Mouse (Mus musculus): ENCODE data around the gene Nupr1. TPM values are rescaled to one million over a fixed set of nuclear protein-coding genes. Genes with fewer than 3 reads are reported as not detected.

Gene Nupr1
- polyA plus RNA-seq, 1 experiment = 36.4 TPM

DNA sequence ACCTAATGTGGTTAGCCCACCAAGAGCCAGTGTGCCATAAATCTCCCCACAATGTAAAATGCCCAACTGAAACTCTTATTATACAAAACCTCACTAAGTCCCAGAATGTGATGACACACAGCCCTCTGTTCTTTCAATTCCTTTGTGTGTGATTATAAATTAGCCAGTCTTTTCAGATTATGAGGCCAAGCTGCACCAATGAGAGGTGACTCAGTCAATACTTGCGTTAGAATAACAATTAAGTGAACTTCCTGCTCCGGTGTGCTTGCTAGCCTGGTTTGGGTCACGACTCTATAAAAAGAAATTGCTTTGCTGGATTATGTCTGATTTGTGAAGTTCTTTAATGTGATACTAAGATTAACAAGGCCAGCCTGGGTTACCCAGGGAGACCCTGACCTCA is 746 bp downstream of the Nupr1 start:
- H3K36me3 ChIP-seq (ENCODE audit: control insufficient read depth, insufficient read depth, low read length) = no peaks in the 10 kb centered on the region
- no peak for DNase-seq
- WGBS = 25% methylated on average over 3 of the region's 3 CpGs
- TF ChIP-seq CTCF (conservative IDR thresholded peaks at IDR 0.05; ENCODE audit: insufficient read depth, insufficient read length, low read depth, low read length) (no peak), POLR2A (IDR thresholded peaks at IDR 0.05; ENCODE audit: low read depth, low read length) (no peak)
- no peak overlapping the region for H3K4me3 ChIP-seq (ENCODE audit: insufficient read depth, low read depth, low read length)
- no peak overlapping the region for H3K27ac ChIP-seq (ENCODE audit: insufficient read depth, low read depth, low read length)
- no peaks in the 10 kb centered on the region for H3K4me1 ChIP-seq (ENCODE audit: control insufficient read depth, insufficient read depth, low read length)
- no peaks in the 10 kb centered on the region; the same call in 1 of the 2 replicates for H3K27me3 ChIP-seq (replicated peaks; ENCODE audit: control insufficient read depth, insufficient read depth, low read length)

GRCm38 (mm10) chr7:126628111-126628510 is 2.5 kb downstream of the Nupr1 start:
- H3K27me3 ChIP-seq (replicated peaks; ENCODE audit: control insufficient read depth, insufficient read depth, low read length) = no peaks in the 10 kb centered on the region
- H3K4me3 ChIP-seq (ENCODE audit: insufficient read depth, low read depth, low read length) = no peak overlapping the region
- 48% methylated on average over 6 of the region's 6 CpGs for WGBS
- no peak for TF ChIP-seq POLR2A (IDR thresholded peaks at IDR 0.05; ENCODE audit: low read depth, low read length)
- TF ChIP-seq CTCF (conservative IDR thresholded peaks at IDR 0.05; ENCODE audit: insufficient read depth, insufficient read length, low read depth, low read length) = no peak
- no peaks in the 10 kb centered on the region for H3K4me1 ChIP-seq (ENCODE audit: control insufficient read depth, insufficient read depth, low read length)
- peak overlapping the region; percentile 11 for H3K27ac ChIP-seq (ENCODE audit: insufficient read depth, low read depth, low read length)
- no peak for DNase-seq
- no peaks in the 10 kb centered on the region for H3K36me3 ChIP-seq (ENCODE audit: control insufficient read depth, insufficient read depth, low read length)

- no peak for DNase-seq
- peak overlapping the region; percentile 77 for H3K27ac ChIP-seq (ENCODE audit: insufficient read depth, low read depth, low read length)
- H3K4me3 ChIP-seq (ENCODE audit: insufficient read depth, low read depth, low read length) = no peak overlapping the region
- 79% methylated on average over 3 of the region's 3 CpGs for WGBS
- no peaks in the 10 kb centered on the region for H3K27me3 ChIP-seq (replicated peaks; ENCODE audit: control insufficient read depth, insufficient read depth, low read length)
- no peak for TF ChIP-seq POLR2A (IDR thresholded peaks at IDR 0.05; ENCODE audit: low read depth, low read length)
- H3K36me3 ChIP-seq (ENCODE audit: control insufficient read depth, insufficient read depth, low read length) = no peaks in the 10 kb centered on the region
- no peaks in the 10 kb centered on the region for H3K4me1 ChIP-seq (ENCODE audit: control insufficient read depth, insufficient read depth, low read length)
Measured at GRCm38 (mm10) chr7:126625807-126626600, 4.7 kb downstream of the Nupr1 start.

DNA sequence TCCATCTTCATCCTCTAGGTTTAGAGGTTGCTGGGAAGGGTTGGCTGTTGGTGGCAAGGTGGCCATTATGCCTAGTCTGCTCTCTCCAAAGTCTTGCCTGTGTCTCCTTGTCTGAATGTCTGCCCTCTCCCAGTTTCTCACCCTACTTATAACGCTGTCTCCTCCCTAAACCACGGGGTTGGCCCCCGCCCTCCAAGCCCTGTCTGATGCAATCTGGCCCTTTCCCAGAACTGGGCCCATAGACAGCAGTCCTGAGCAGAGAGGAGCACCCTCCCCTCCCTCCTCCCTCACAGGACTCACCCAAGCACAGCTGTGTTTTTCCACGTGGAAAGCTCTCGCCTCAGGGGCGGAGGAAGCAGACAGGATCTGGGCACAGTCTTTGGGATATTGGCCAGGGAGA is 5.3 kb downstream of the Nupr1 start:
- WGBS = 23% methylated on average over 6 of the region's 6 CpGs

DNA sequence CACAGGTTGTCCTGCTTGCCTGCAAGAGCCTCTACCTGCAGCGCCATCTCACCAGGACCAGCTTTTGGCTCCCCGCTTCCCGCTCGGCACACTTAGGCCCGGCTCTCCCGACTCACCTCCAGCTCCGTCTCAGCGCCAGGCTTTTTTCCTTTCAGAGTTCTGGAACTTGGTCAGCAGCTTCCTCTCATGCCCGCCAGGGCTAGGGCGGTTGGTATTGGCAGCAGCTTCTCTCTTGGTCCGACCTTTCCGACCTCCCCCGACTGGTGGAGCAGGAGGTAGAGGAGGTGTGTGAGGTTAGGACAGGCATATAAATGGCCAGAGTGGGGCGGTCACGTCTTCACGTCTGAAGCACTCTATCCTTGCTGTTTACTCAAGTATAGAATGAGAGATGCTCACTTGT is 5.9 kb downstream of the Nupr1 start:
- Histone ChIP-seq H3K4me1 (ENCODE audit: control insufficient read depth, insufficient read depth, low read length) (no peaks in the 10 kb centered on the region), H3K36me3 (ENCODE audit: control insufficient read depth, insufficient read depth, low read length) (no peaks in the 10 kb centered on the region), H3K27ac (ENCODE audit: insufficient read depth, low read depth, low read length) (peak overlapping the region; percentile 74), H3K27me3 (replicated peaks; ENCODE audit: control insufficient read depth, insufficient read depth, low read length) (no peaks in the 10 kb centered on the region), H3K4me3 (ENCODE audit: insufficient read depth, low read depth, low read length) (peak overlapping the region; percentile 44)
- no peak for DNase-seq
- no peak for TF ChIP-seq CTCF (conservative IDR thresholded peaks at IDR 0.05; ENCODE audit: insufficient read depth, insufficient read length, low read depth, low read length)
- no peak for TF ChIP-seq POLR2A (IDR thresholded peaks at IDR 0.05; ENCODE audit: low read depth, low read length)
- 64% methylated on average over 16 of the region's 16 CpGs for WGBS

More for the DNA sequence above, 5.3 kb downstream of the Nupr1 start:
- no peaks in the 10 kb centered on the region for H3K36me3 ChIP-seq (ENCODE audit: control insufficient read depth, insufficient read depth, low read length)
- H3K27me3 ChIP-seq (replicated peaks; ENCODE audit: control insufficient read depth, insufficient read depth, low read length) = no peaks in the 10 kb centered on the region
- H3K4me1 ChIP-seq (ENCODE audit: control insufficient read depth, insufficient read depth, low read length) = no peaks in the 10 kb centered on the region
- TF ChIP-seq POLR2A (IDR thresholded peaks at IDR 0.05; ENCODE audit: low read depth, low read length) (peak; percentile 19), CTCF (conservative IDR thresholded peaks at IDR 0.05; ENCODE audit: insufficient read depth, insufficient read length, low read depth, low read length) (no peak)
- peak overlapping the region; percentile 44 for H3K4me3 ChIP-seq (ENCODE audit: insufficient read depth, low read depth, low read length)
- H3K27ac ChIP-seq (ENCODE audit: insufficient read depth, low read depth, low read length) = peak overlapping the region; percentile 74; the same call in 1 of the 2 replicates
- DNase-seq = peak; percentile 86

GRCm38 (mm10) chr7:126623381-126623780 is 7.3 kb downstream of the Nupr1 start:
- WGBS = 90% methylated on average over 1 of the region's 1 CpGs
- DNase-seq = no peak
- Histone ChIP-seq H3K27me3 (replicated peaks; ENCODE audit: control insufficient read depth, insufficient read depth, low read length) (no peaks in the 10 kb centered on the region), H3K4me3 (ENCODE audit: insufficient read depth, low read depth, low read length) (no peak overlapping the region), H3K36me3 (ENCODE audit: control insufficient read depth, insufficient read depth, low read length) (no peaks in the 10 kb centered on the region), H3K27ac (ENCODE audit: insufficient read depth, low read depth, low read length) (peak overlapping the region; percentile 14; the same call in 1 of the 2 replicates), H3K4me1 (ENCODE audit: control insufficient read depth, insufficient read depth, low read length) (no peaks in the 10 kb centered on the region)
- TF ChIP-seq CTCF (conservative IDR thresholded peaks at IDR 0.05; ENCODE audit: insufficient read depth, insufficient read length, low read depth, low read length) = no peak
- no peak for TF ChIP-seq POLR2A (IDR thresholded peaks at IDR 0.05; ENCODE audit: low read depth, low read length)

DNA sequence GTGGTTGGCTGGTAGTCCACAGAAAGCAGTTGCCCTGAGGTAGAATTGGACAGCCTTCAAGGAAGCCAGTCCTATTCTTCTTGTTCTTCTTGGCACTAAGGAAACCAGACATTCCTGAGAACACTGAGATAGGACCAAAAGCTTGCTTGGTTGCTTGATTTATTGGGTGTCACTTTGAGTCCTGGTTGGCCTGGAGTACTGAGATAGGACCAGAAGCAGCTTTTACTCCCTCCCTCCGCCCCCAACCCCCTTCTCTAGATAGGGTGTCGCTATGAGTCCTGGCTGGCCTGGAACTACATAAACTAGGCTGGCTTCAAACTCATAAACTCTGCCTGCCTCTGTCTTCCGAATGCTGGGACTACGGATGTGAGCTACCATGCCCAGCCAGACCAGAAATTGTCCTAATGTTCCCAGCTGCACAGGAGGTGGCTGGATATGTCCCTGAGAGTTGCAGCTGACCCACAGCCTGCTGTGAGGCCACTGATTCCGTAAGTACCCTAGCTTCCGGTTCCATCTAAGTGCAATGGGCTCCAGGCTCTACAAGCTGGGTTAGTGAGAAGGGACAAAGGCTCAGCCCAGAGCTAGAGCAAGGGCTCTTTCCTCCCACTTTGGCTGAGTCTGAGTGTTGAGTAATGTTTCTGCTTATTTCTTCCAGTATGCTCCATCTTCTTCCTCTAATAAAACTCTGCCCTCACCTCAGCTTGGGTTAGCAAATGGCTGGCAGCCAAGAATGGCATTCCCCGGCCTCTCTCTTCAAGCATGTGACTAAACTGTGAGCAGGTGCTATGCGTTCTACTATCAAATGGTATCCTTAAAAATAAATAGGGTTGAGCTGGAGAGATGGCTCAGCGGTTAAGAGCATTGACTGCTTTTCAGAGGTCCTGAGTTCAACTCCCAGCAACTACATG is 9.0 kb downstream of the Nupr1 start:
- DNase-seq = peak; percentile 32
- no peaks in the 10 kb centered on the region for H3K27me3 ChIP-seq (replicated peaks; ENCODE audit: control insufficient read depth, insufficient read depth, low read length)
- no peaks in the 10 kb centered on the region for H3K36me3 ChIP-seq (ENCODE audit: control insufficient read depth, insufficient read depth, low read length)
- 65% methylated on average over 9 of the region's 9 CpGs for WGBS
- H3K27ac ChIP-seq (ENCODE audit: insufficient read depth, low read depth, low read length) = no peak overlapping the region
- no peaks in the 10 kb centered on the region for H3K4me1 ChIP-seq (ENCODE audit: control insufficient read depth, insufficient read depth, low read length)
- H3K4me3 ChIP-seq (ENCODE audit: insufficient read depth, low read depth, low read length) = no peak overlapping the region
- TF ChIP-seq POLR2A (IDR thresholded peaks at IDR 0.05; ENCODE audit: low read depth, low read length) (no peak), CTCF (conservative IDR thresholded peaks at IDR 0.05; ENCODE audit: insufficient read depth, insufficient read length, low read depth, low read length) (no peak)

Measured in kidney, adult 2 months (tissue).